Mouse (Mus musculus) forebrain, postnatal 0 days (tissue): ENCODE results near the gene Thop1. TPM values are rescaled to one million over a fixed set of nuclear protein-coding genes. Genes with fewer than 3 reads are reported as not detected.
"Not testable (repeated sequence)": the region's sequence is repeated elsewhere in the genome, so short reads cannot be mapped to it uniquely, and the experiment has no call there.

Experiments
- ATAC-seq: fragments of 200-750 bp; cut with Nextera tagmentation; 2 replicates; pipeline ENCODE4 v1.8.0; 2017; ENCODE audit warnings: mild to moderate bottlenecking, moderate library complexity
- DNase-seq: peaks from one replicate; pipeline ENCODE4 v3.0.0-alpha.2; 2015
- H3K27ac ChIP-seq: fragments of 300-500 bp; sonication (generic); 2 replicates; pipeline ENCODE4 v1.5.1; 2014; ENCODE audit warnings: low read depth, mild to moderate bottlenecking, antibody characterized with exemption, low read length, moderate library complexity, mixed read lengths
- H3K27me3 ChIP-seq: fragments of 300-500 bp; sonication (generic); 2 replicates; pipeline ENCODE4 v1.6.1; 2014; ENCODE audit warnings: mild to moderate bottlenecking, low read length, mixed read lengths; ENCODE audit not compliant: insufficient read depth
- H3K36me3 ChIP-seq: fragments of 300-500 bp; sonication (generic); 2 replicates; pipeline ENCODE4 v1.6.1; 2014; ENCODE audit warnings: mild to moderate bottlenecking, moderate library complexity; ENCODE audit not compliant: insufficient read depth
- H3K4me1 ChIP-seq: fragments of 300-500 bp; sonication (generic); 2 replicates; pipeline ENCODE4 v1.6.1; 2014; ENCODE audit warnings: antibody characterized with exemption; ENCODE audit not compliant: insufficient read depth
- H3K4me2 ChIP-seq: fragments of 300-500 bp; sonication (generic); 2 replicates; pipeline ENCODE4 v1.6.1; 2014; ENCODE audit warnings: low read depth, mild to moderate bottlenecking, moderate library complexity
- H3K4me3 ChIP-seq: fragments of 300-500 bp; sonication (generic); 2 replicates; pipeline ENCODE4 v1.5.1; 2014; ENCODE audit warnings: low read depth, low read length, mixed read lengths
- H3K9ac ChIP-seq: fragments of 300-500 bp; sonication (generic); 2 replicates; pipeline ENCODE4 v1.6.1; 2014; ENCODE audit warnings: mild to moderate bottlenecking
- H3K9me3 ChIP-seq: fragments of 300-500 bp; sonication (generic); 2 replicates; pipeline ENCODE4 v1.6.1; 2016; ENCODE audit warnings: low read length
- CTCF ChIP-seq: sonication (generic); IDR thresholded peaks from 2 replicates; pipeline ENCODE4 v1.5.1; 2016; ENCODE audit warnings: antibody characterized with exemption, control low read depth, low read depth
- WGBS: fragments of 180-500 bp; shearing (Covaris S2); extraction: QIAGEN DNeasy Blood & Tissue Kit; methylation state at CpG from one replicate; pipeline ENCODE4 v1.1.7; 2014; 5-methylcytosine and 5-hydroxymethylcytosine counted together
- polyA plus RNA-seq: library from polyadenylated mRNA; unstranded; fragments of >200 nt; fragmentation: Nextera tagmentation; extraction: Ambion mirVana; gene quantifications from 2 replicates; pipeline ENCODE4 v1.2.1, GENCODE M21; 2015
- total RNA-seq: library from RNA; depleted of rRNA; stranded (reverse); fragments of >200 nt; gene quantifications from 2 replicates; pipeline ENCODE4 v1.2.3, GENCODE M21; 2014

The Thop1 gene
- total and polyA plus RNA-seq, 2 experiments from 2014 or later, result 45.9 to 69.0 TPM

DNA sequence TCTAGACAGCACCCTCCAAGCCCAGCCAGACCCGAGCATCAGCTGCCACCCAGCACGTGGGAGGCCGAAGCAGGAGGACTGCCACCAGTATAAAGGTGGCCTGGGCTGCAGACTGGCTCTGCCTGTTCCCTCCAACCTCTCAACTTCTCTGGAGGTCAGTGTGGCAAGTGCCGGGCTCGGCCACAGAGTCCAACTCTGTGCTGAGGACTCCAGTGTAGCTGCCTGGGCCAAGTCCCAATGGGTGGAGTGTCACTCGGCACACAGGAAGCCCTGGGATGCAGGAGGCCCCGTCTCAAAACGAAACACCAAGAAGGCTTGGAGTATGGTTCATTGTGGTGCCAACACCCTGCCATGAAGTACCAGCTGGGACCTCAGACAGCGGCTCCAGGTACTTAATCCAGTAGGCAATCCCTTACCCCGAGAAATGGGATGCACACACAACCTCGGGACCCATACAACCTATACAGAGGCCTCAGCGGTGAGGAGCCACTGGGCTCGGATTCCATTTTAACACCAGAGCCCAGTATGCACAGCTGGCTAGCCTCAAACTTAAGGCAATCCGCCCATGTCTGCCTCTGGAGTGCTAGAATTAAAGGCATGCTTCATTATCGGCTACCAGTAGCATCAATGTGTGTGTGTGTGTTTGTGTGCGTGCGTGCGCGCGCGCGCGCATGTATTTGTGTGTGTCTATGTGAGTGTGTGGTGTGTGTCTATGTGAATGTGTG is 12.3 kb upstream of the Thop1 start:
- Histone ChIP-seq H3K27ac (no peak overlapping the region), H3K9me3 (no peaks in the 10 kb centered on the region), H3K9ac (no peak overlapping the region), H3K4me2 (no peak overlapping the region), H3K27me3 (no peaks in the 10 kb centered on the region), H3K4me1 (peaks cover 8% of the 10 kb centered on the region), H3K4me3 (no peak overlapping the region), H3K36me3 (peaks cover 6% of the 10 kb centered on the region; the same call in 1 of the 2 replicates)
- 93% methylated on average over 23 of the region's 23 CpGs for WGBS
- ATAC-seq (no peak), DNase-seq (no peak)
- TF ChIP-seq CTCF, result no peak

GRCm38 (mm10) chr10:81058896-81059295 is 10.9 kb upstream of the Thop1 start:
- no peak for TF ChIP-seq CTCF
- peak overlapping the region; percentile 76; the same call in 1 of the 2 replicates for H3K4me3 ChIP-seq
- H3K9me3 ChIP-seq, result no peaks in the 10 kb centered on the region
- 0 out of 2 replicates have a peak overlapping the region, but pooled peaks have one; percentile 78 for H3K9ac ChIP-seq
- H3K4me1 ChIP-seq, result peaks cover 8% of the 10 kb centered on the region
- peak overlapping the region; percentile 85 for H3K4me2 ChIP-seq
- no peaks in the 10 kb centered on the region for H3K27me3 ChIP-seq
- H3K27ac ChIP-seq, result no peak overlapping the region
- no peaks in the 10 kb centered on the region for H3K36me3 ChIP-seq
- DNase-seq (no peak), ATAC-seq (no peak)
- 90% methylated on average over 6 of the region's 6 CpGs for WGBS

- H3K27ac ChIP-seq, result peak within 1 kb of the TSS; percentile 77
- ATAC-seq, result peak; percentile 98
- TF ChIP-seq CTCF, result 0 out of 2 replicates have a peak, but pooled peaks have one; percentile 2
These were observed 10.0 kb upstream of the Thop1 start, which contains the start of gene Sgta for GRCm38 (mm10) chr10:81059603-81060543. Sgta (minus strand) TSS chr10:81060181.

GRCm38 (mm10) chr10:81062710-81063109 is 7.1 kb upstream of the Thop1 start:
- Histone ChIP-seq H3K4me2 (no peak overlapping the region), H3K4me3 (no peak overlapping the region), H3K36me3 (no peaks in the 10 kb centered on the region), H3K9ac (no peak overlapping the region), H3K27me3 (no peaks in the 10 kb centered on the region), H3K4me1 (peaks cover 8% of the 10 kb centered on the region), H3K9me3 (no peaks in the 10 kb centered on the region), H3K27ac (no peak overlapping the region)
- ATAC-seq, result no peak
- no peak for TF ChIP-seq CTCF
- WGBS, result 65% methylated on average over 4 of the region's 4 CpGs
- no peak for DNase-seq

More at GRCm38 (mm10) chr10:81059603-81060543, 10.0 kb upstream of the Thop1 start, which contains the start of gene Sgta:
- no peaks in the 10 kb centered on the region for H3K36me3 ChIP-seq
- peaks cover 8% of the 10 kb centered on the region for H3K4me1 ChIP-seq
- no peaks in the 10 kb centered on the region for H3K9me3 ChIP-seq
- peak within 1 kb of the TSS; percentile 76 for H3K4me3 ChIP-seq
- peak within 1 kb of the TSS; percentile 78 for H3K9ac ChIP-seq
- under 1% methylated on average over 48 of the region's 48 CpGs for WGBS
- peak within 1 kb of the TSS; percentile 85 for H3K4me2 ChIP-seq
- peak; percentile 100 for DNase-seq
- H3K27me3 ChIP-seq, result no peaks in the 10 kb centered on the region

GRCm38 (mm10) chr10:81064519-81064918 is 5.3 kb upstream of the Thop1 start:
- not testable (repeated sequence) for H3K9ac ChIP-seq, DNase-seq, H3K27ac ChIP-seq, H3K4me1 ChIP-seq, H3K9me3 ChIP-seq, H3K36me3 ChIP-seq, H3K4me2 ChIP-seq, H3K4me3 ChIP-seq, ATAC-seq, H3K27me3 ChIP-seq
- WGBS, result 88% methylated on average over 8 of the region's 8 CpGs

DNA sequence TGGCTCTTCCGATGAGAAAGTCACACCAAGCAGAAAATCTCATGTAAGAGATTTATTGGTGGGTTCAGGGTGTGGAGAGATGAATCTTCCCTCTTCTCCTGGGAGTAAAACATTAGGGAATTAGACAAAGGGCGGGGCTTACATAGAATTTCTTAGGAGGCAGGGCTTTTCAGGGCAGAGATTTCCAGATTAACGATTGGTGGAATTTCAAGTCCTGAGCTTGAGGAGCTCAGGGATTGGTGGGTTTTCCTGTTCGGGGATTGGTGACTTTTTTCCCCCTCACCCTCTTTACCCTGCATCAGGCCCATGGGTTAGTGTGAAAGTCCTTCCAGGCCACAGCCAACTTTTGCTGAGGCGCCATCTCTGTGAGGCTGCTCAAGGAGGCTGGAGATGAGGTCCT is 1.1 kb upstream of the Thop1 start:
- Histone ChIP-seq H3K4me2 (no peak overlapping the region), H3K27ac (peak overlapping the region; percentile 75; the same call in 1 of the 2 replicates), H3K27me3 (no peaks in the 10 kb centered on the region), H3K4me1 (peaks cover 11% of the 10 kb centered on the region; the same call in 1 of the 2 replicates), H3K36me3 (peaks cover 14% of the 10 kb centered on the region), H3K4me3 (no peak overlapping the region), H3K9ac (0 out of 2 replicates have a peak overlapping the region, but pooled peaks have one; percentile 22), H3K9me3 (no peaks in the 10 kb centered on the region)
- 82% methylated on average over 5 of the region's 5 CpGs for WGBS
- TF ChIP-seq CTCF, result no peak
- no peak for DNase-seq
- no peak for ATAC-seq
